Mouse (Mus musculus) hindbrain, embryonic 13.5 days (tissue): ENCODE results near the gene Il9. TPM values are rescaled to one million over a fixed set of nuclear protein-coding genes. Genes with fewer than 3 reads are reported as not detected.

ENCODE experiments used
- ATAC-seq: fragments of 200-750 bp; cut with Nextera tagmentation; 2 replicates; pipeline ENCODE4 v1.8.0; 2017; ENCODE audit warnings: moderate TSS enrichment; ENCODE audit not compliant: low FRiP score
- H3K27ac ChIP-seq: fragments of 300-500 bp; sonication (generic); 2 replicates; pipeline ENCODE4 v1.5.1; 2015; ENCODE audit warnings: inconsistent platforms, mild to moderate bottlenecking, moderate library complexity
- H3K27me3 ChIP-seq: fragments of 300-500 bp; sonication (generic); 2 replicates; pipeline ENCODE4 v1.6.1; 2015; ENCODE audit warnings: mild to moderate bottlenecking, inconsistent platforms
- H3K36me3 ChIP-seq: fragments of 300-500 bp; sonication (generic); 2 replicates; pipeline ENCODE4 v1.6.1; 2015; ENCODE audit warnings: mild to moderate bottlenecking, inconsistent platforms
- H3K4me1 ChIP-seq: fragments of 300-500 bp; sonication (generic); replicated peaks from 2 replicates; pipeline ENCODE4 v1.6.1; 2015; ENCODE audit warnings: inconsistent platforms
- H3K4me2 ChIP-seq: fragments of 300-500 bp; sonication (generic); 2 replicates; pipeline ENCODE4 v1.6.1; 2015; ENCODE audit warnings: inconsistent platforms, mild to moderate bottlenecking, moderate library complexity
- H3K4me3 ChIP-seq: fragments of 300-500 bp; sonication (generic); 2 replicates; pipeline ENCODE4 v1.5.1; 2015; ENCODE audit warnings: mild to moderate bottlenecking, inconsistent platforms
- H3K9ac ChIP-seq: fragments of 300-500 bp; sonication (generic); 2 replicates; pipeline ENCODE4 v1.6.1; 2015; ENCODE audit warnings: mild to moderate bottlenecking, inconsistent platforms
- H3K9me3 ChIP-seq: fragments of 300-500 bp; sonication (generic); 2 replicates; pipeline ENCODE4 v1.6.1; 2016; ENCODE audit warnings: inconsistent platforms
- WGBS: fragments of 180-500 bp; shearing (Covaris S2); methylation state at CpG from one replicate; pipeline ENCODE4 v1.1.7; 2015; 5-methylcytosine and 5-hydroxymethylcytosine counted together
- polyA plus RNA-seq: library from polyadenylated mRNA; unstranded; fragments of >200 nt; fragmentation: Nextera tagmentation; extraction: Ambion mirVana; gene quantifications from 2 replicates; pipeline ENCODE4 v1.2.1, GENCODE M21; 2015

The Il9 gene
- polyA plus RNA-seq, 1 experiment from 2014 or later = not detected

- Histone ChIP-seq H3K4me3 (no peak overlapping the region), H3K4me1 (peaks cover 10% of the 10 kb centered on the region), H3K27me3 (0 out of 2 replicates have a peak, but pooled peaks cover 3% of the 10 kb centered on the region), H3K36me3 (no peaks in the 10 kb centered on the region), H3K9ac (no peak overlapping the region), H3K4me2 (no peak overlapping the region), H3K9me3 (no peaks in the 10 kb centered on the region), H3K27ac (no peak overlapping the region)
- WGBS = 97% methylated on average over 4 of the region's 4 CpGs
- no peak for ATAC-seq
Observed at GRCm38 (mm10) chr13:56468536-56468935, 13.5 kb downstream of the Il9 start.

- H3K4me3 ChIP-seq = no peak overlapping the region
- no peak overlapping the region for H3K9ac ChIP-seq
- H3K4me1 ChIP-seq = peaks cover 10% of the 10 kb centered on the region
- H3K27ac ChIP-seq = no peak overlapping the region
- H3K4me2 ChIP-seq = no peak overlapping the region
- H3K9me3 ChIP-seq = no peaks in the 10 kb centered on the region
- H3K36me3 ChIP-seq = no peaks in the 10 kb centered on the region
- ATAC-seq = no peak
- WGBS = 97% methylated on average over 7 of the region's 7 CpGs
- H3K27me3 ChIP-seq = 0 out of 2 replicates have a peak, but pooled peaks cover 3% of the 10 kb centered on the region
Observed at GRCm38 (mm10) chr13:56467786-56468185, 14.3 kb downstream of the Il9 start.

GRCm38 (mm10) chr13:56463750-56464149 lies 18.3 kb downstream of the Il9 start:
- 63% methylated on average over 6 of the region's 6 CpGs for WGBS
- H3K9me3 ChIP-seq = no peaks in the 10 kb centered on the region

GRCm38 (mm10) chr13:56463261-56463660 lies 18.8 kb downstream of the Il9 start:
- Histone ChIP-seq H3K4me1 (peaks cover 6% of the 10 kb centered on the region), H3K4me2 (no peak overlapping the region), H3K27me3 (0 out of 2 replicates have a peak, but pooled peaks cover 3% of the 10 kb centered on the region), H3K36me3 (no peaks in the 10 kb centered on the region), H3K27ac (no peak overlapping the region), H3K9ac (no peak overlapping the region), H3K4me3 (no peak overlapping the region), H3K9me3 (no peaks in the 10 kb centered on the region)
- ATAC-seq = no peak
- 83% methylated on average over 7 of the region's 7 CpGs for WGBS

More at GRCm38 (mm10) chr13:56463750-56464149, 18.3 kb downstream of the Il9 start:
- Histone ChIP-seq H3K4me1 (peaks cover 6% of the 10 kb centered on the region), H3K27ac (no peak overlapping the region), H3K9ac (no peak overlapping the region), H3K27me3 (0 out of 2 replicates have a peak, but pooled peaks cover 3% of the 10 kb centered on the region), H3K36me3 (no peaks in the 10 kb centered on the region), H3K4me3 (no peak overlapping the region), H3K4me2 (no peak overlapping the region)
- ATAC-seq = no peak

- 0 out of 2 replicates have a peak, but pooled peaks cover 3% of the 10 kb centered on the region for H3K27me3 ChIP-seq
- no peak overlapping the region for H3K4me3 ChIP-seq
- H3K36me3 ChIP-seq = no peaks in the 10 kb centered on the region
- H3K4me2 ChIP-seq = no peak overlapping the region
- H3K9ac ChIP-seq = no peak overlapping the region
- no peak for ATAC-seq
- no peaks in the 10 kb centered on the region for H3K9me3 ChIP-seq
- WGBS = 82% methylated on average over 4 of the region's 4 CpGs
- no peak overlapping the region for H3K27ac ChIP-seq
- H3K4me1 ChIP-seq = peaks cover 10% of the 10 kb centered on the region
Observed at GRCm38 (mm10) chr13:56462791-56463190, 19.3 kb downstream of the Il9 start.

GRCm38 (mm10) chr13:56461460-56461859 lies 20.6 kb downstream of the Il9 start:
- Histone ChIP-seq H3K9me3 (no peaks in the 10 kb centered on the region), H3K4me3 (no peak overlapping the region), H3K27me3 (peaks cover 8% of the 10 kb centered on the region), H3K4me2 (no peak overlapping the region), H3K27ac (no peak overlapping the region), H3K36me3 (no peaks in the 10 kb centered on the region), H3K4me1 (peaks cover 14% of the 10 kb centered on the region), H3K9ac (no peak overlapping the region)
- ATAC-seq = no peak
- WGBS = 83% methylated on average over 4 of the region's 4 CpGs

GRCm38 (mm10) chr13:56458001-56458400 lies 24.0 kb downstream of the Il9 start:
- Histone ChIP-seq H3K27me3 (peaks cover 8% of the 10 kb centered on the region), H3K9ac (no peak overlapping the region), H3K36me3 (no peaks in the 10 kb centered on the region), H3K4me3 (no peak overlapping the region), H3K27ac (no peak overlapping the region), H3K9me3 (no peaks in the 10 kb centered on the region), H3K4me1 (peaks cover 8% of the 10 kb centered on the region; the same call in 1 of the 2 replicates), H3K4me2 (no peak overlapping the region)
- no peak for ATAC-seq
- 32% methylated on average over 9 of the region's 9 CpGs for WGBS

- no peak for ATAC-seq
- Histone ChIP-seq H3K4me3 (no peak overlapping the region), H3K36me3 (no peaks in the 10 kb centered on the region), H3K4me2 (no peak overlapping the region), H3K9ac (no peak overlapping the region), H3K9me3 (no peaks in the 10 kb centered on the region), H3K27ac (no peak overlapping the region), H3K4me1 (peaks cover 20% of the 10 kb centered on the region), H3K27me3 (peaks cover 9% of the 10 kb centered on the region)
- 88% methylated on average over 8 of the region's 8 CpGs for WGBS
Observed at GRCm38 (mm10) chr13:56450035-56450434, 32.0 kb downstream of the Il9 start.

GRCm38 (mm10) chr13:56449239-56450030 lies 32.6 kb downstream of the Il9 start:
- Histone ChIP-seq H3K4me2 (no peak overlapping the region), H3K36me3 (no peaks in the 10 kb centered on the region), H3K4me1 (peaks cover 20% of the 10 kb centered on the region), H3K27ac (no peak overlapping the region), H3K27me3 (peaks cover 9% of the 10 kb centered on the region), H3K4me3 (no peak overlapping the region), H3K9ac (no peak overlapping the region), H3K9me3 (no peaks in the 10 kb centered on the region)
- ATAC-seq = peak; percentile 68
- 58% methylated on average over 10 of the region's 10 CpGs for WGBS

GRCm38 (mm10) chr13:56444996-56445395 lies 37.0 kb downstream of the Il9 start:
- Histone ChIP-seq H3K4me3 (no peak overlapping the region), H3K27me3 (peaks cover 20% of the 10 kb centered on the region), H3K9me3 (no peaks in the 10 kb centered on the region), H3K4me1 (peaks cover 18% of the 10 kb centered on the region), H3K36me3 (no peaks in the 10 kb centered on the region), H3K4me2 (no peak overlapping the region), H3K27ac (no peak overlapping the region), H3K9ac (no peak overlapping the region)
- 88% methylated on average over 6 of the region's 6 CpGs for WGBS
- ATAC-seq = no peak

GRCm38 (mm10) chr13:56444112-56444511 lies 37.9 kb downstream of the Il9 start:
- H3K4me2 ChIP-seq = no peak overlapping the region
- H3K36me3 ChIP-seq = no peaks in the 10 kb centered on the region
- no peaks in the 10 kb centered on the region for H3K9me3 ChIP-seq
- no peak overlapping the region for H3K4me3 ChIP-seq
- H3K27me3 ChIP-seq = peaks cover 29% of the 10 kb centered on the region
- H3K27ac ChIP-seq = no peak overlapping the region
- no peak for ATAC-seq
- peaks cover 9% of the 10 kb centered on the region for H3K4me1 ChIP-seq
- H3K9ac ChIP-seq = no peak overlapping the region
- WGBS = 94% methylated on average over 3 of the region's 3 CpGs

- ATAC-seq = no peak
- Histone ChIP-seq H3K27ac (no peak overlapping the region), H3K36me3 (no peaks in the 10 kb centered on the region), H3K9me3 (no peaks in the 10 kb centered on the region), H3K4me2 (no peak overlapping the region), H3K9ac (no peak overlapping the region), H3K27me3 (peaks cover 36% of the 10 kb centered on the region), H3K4me1 (peaks cover 8% of the 10 kb centered on the region), H3K4me3 (no peak overlapping the region)
- 87% methylated on average over 7 of the region's 7 CpGs for WGBS
Observed at GRCm38 (mm10) chr13:56443411-56443810, 38.6 kb downstream of the Il9 start.
